Mouse (Mus musculus) thymus, adult 2 months (tissue): Measurements from ENCODE around the gene Lrrc25. TPM values are rescaled to one million over a fixed set of nuclear protein-coding genes. Genes with fewer than 3 reads are reported as not detected.

ENCODE experiments used
- DNase-seq: peaks from one replicate; pipeline ENCODE4 v3.0.0; 2021
- H3K27ac ChIP-seq: fragments of 200-500 bp; 2 replicates; pipeline ENCODE4 v1.5.1; 2012; ENCODE audit warnings: low read length, control low read depth; ENCODE audit not compliant: control insufficient read depth, insufficient read depth
- H3K27me3 ChIP-seq: fragments of 200-500 bp; 2 replicates; pipeline ENCODE4 v1.6.1; 2012; ENCODE audit warnings: mild to moderate bottlenecking, low read length, moderate library complexity, mixed read lengths; ENCODE audit not compliant: control insufficient read depth, insufficient read depth
- H3K36me3 ChIP-seq: fragments of 200-500 bp; 2 replicates; pipeline ENCODE4 v1.6.1; 2012; ENCODE audit warnings: mild to moderate bottlenecking, low read length, moderate library complexity; ENCODE audit not compliant: control insufficient read depth, insufficient read depth
- H3K4me1 ChIP-seq: fragments of 200-500 bp; replicated peaks from 2 replicates; pipeline ENCODE4 v1.6.1; 2012; ENCODE audit warnings: low read length; ENCODE audit not compliant: control insufficient read depth, insufficient read depth
- H3K4me3 ChIP-seq: fragments of 200-500 bp; 2 replicates; pipeline ENCODE4 v1.5.1; 2012; ENCODE audit warnings: mild to moderate bottlenecking, low read length, control low read depth, moderate library complexity; ENCODE audit not compliant: control insufficient read depth, insufficient read depth
- CTCF ChIP-seq: fragments of 200-500 bp; IDR thresholded peaks from 2 replicates; pipeline ENCODE4 v1.5.1; 2012; ENCODE audit warnings: mild to moderate bottlenecking, control low read depth, low read length, moderate library complexity, borderline replicate concordance; ENCODE audit not compliant: control insufficient read depth, poor library complexity, insufficient read depth; ENCODE audit errors: extremely low read depth
- POLR2A ChIP-seq: fragments of 200-500 bp; IDR thresholded peaks from 2 replicates; pipeline ENCODE4 v1.6.1; 2012; ENCODE audit warnings: mild to moderate bottlenecking, low read length, control low read depth, moderate library complexity; ENCODE audit not compliant: control insufficient read depth, poor library complexity, insufficient read depth; ENCODE audit errors: extremely low read depth
- WGBS: fragments of 180-500 bp; shearing (Covaris S2); methylation state at CpG from one replicate; pipeline ENCODE4 v1.1.7; 2018; 5-methylcytosine and 5-hydroxymethylcytosine counted together
- polyA plus RNA-seq: library from polyadenylated mRNA; depleted of rRNA; stranded (reverse); fragments of >200 nt; gene quantifications from 2 replicates; pipeline ENCODE4 v1.2.3, GENCODE M21; 2012

The Lrrc25 gene
- polyA plus RNA-seq, 1 experiment: 18.5 TPM

- Histone ChIP-seq H3K27ac (no peak overlapping the region), H3K36me3 (peaks cover 14% of the 10 kb centered on the region; the same call in 1 of the 2 replicates), H3K4me3 (no peak overlapping the region), H3K27me3 (no peaks in the 10 kb centered on the region), H3K4me1 (peaks cover 3% of the 10 kb centered on the region)
- WGBS: 70% methylated on average over 1 of the region's 1 CpGs
- TF ChIP-seq POLR2A: no peak
- TF ChIP-seq CTCF: no peak
- no peak for DNase-seq
These were observed 38.2 kb downstream of the Lrrc25 start for GRCm38 (mm10) chr8:70654121-70654520.

GRCm38 (mm10) chr8:70655469-70655868 is 39.5 kb downstream of the Lrrc25 start:
- Histone ChIP-seq H3K4me3 (no peak overlapping the region), H3K4me1 (peaks cover 13% of the 10 kb centered on the region), H3K36me3 (peaks cover 11% of the 10 kb centered on the region; the same call in 1 of the 2 replicates), H3K27ac (no peak overlapping the region), H3K27me3 (no peaks in the 10 kb centered on the region)
- 90% methylated on average over 2 of the region's 2 CpGs for WGBS
- no peak for TF ChIP-seq POLR2A
- TF ChIP-seq CTCF: no peak
- DNase-seq: no peak

- peaks cover 15% of the 10 kb centered on the region for H3K4me1 ChIP-seq
- no peak overlapping the region for H3K27ac ChIP-seq
- TF ChIP-seq CTCF: no peak
- no peak for TF ChIP-seq POLR2A
- H3K27me3 ChIP-seq: no peaks in the 10 kb centered on the region
- 0 out of 2 replicates have a peak, but pooled peaks cover 5% of the 10 kb centered on the region for H3K36me3 ChIP-seq
- DNase-seq: no peak
- 95% methylated on average over 13 of the region's 13 CpGs for WGBS
- H3K4me3 ChIP-seq: no peak overlapping the region
These were observed 40.3 kb downstream of the Lrrc25 start for GRCm38 (mm10) chr8:70656193-70656790.

GRCm38 (mm10) chr8:70657214-70657613 is 41.3 kb downstream of the Lrrc25 start:
- no peaks in the 10 kb centered on the region for H3K27me3 ChIP-seq
- no peak overlapping the region for H3K27ac ChIP-seq
- no peaks in the 10 kb centered on the region for H3K36me3 ChIP-seq
- no peak overlapping the region for H3K4me3 ChIP-seq
- peaks cover 15% of the 10 kb centered on the region for H3K4me1 ChIP-seq
- WGBS: 98% methylated on average over 3 of the region's 3 CpGs
- DNase-seq: no peak
- no peak for TF ChIP-seq CTCF
- no peak for TF ChIP-seq POLR2A

GRCm38 (mm10) chr8:70657739-70658138 is 41.8 kb downstream of the Lrrc25 start:
- peaks cover 15% of the 10 kb centered on the region for H3K4me1 ChIP-seq
- WGBS: 94% methylated on average over 2 of the region's 2 CpGs
- H3K27me3 ChIP-seq: no peaks in the 10 kb centered on the region
- no peak overlapping the region for H3K27ac ChIP-seq
- no peak for DNase-seq
- no peak overlapping the region for H3K4me3 ChIP-seq
- TF ChIP-seq POLR2A (no peak), CTCF (no peak)
- no peaks in the 10 kb centered on the region for H3K36me3 ChIP-seq

GRCm38 (mm10) chr8:70658897-70659603 is 43.1 kb downstream of the Lrrc25 start:
- peaks cover 15% of the 10 kb centered on the region for H3K4me1 ChIP-seq
- no peaks in the 10 kb centered on the region for H3K27me3 ChIP-seq
- DNase-seq: no peak
- peak overlapping the region; percentile 90 for H3K4me3 ChIP-seq
- no peaks in the 10 kb centered on the region for H3K36me3 ChIP-seq
- WGBS: 3% methylated on average over 31 of the region's 31 CpGs
- no peak overlapping the region for H3K27ac ChIP-seq
- TF ChIP-seq POLR2A (no peak), CTCF (no peak)
